Mouse (Mus musculus): ENCODE measurements around the gene Rbbp4. TPM values are rescaled to one million over a fixed set of nuclear protein-coding genes. Genes with fewer than 3 reads are reported as not detected.

The Rbbp4 gene
- total RNA-seq, 1 experiment: 81.2 TPM

- peaks cover 0 to 2% of the 10 kb centered on the region in 2 experiments; a peak in 2 of 4 replicates for H3K4me1 ChIP-seq (ENCODE audit: control insufficient read depth in 2 of 2, insufficient read depth in 2 of 2, low read length in 2 of 2, poor library complexity in 1 of 2)
- no peaks in the 10 kb centered on the region for H3K9me3 ChIP-seq (ENCODE audit: control insufficient read depth, insufficient read depth, low read depth, low read length)
- no peak overlapping the region for H3K27ac ChIP-seq (ENCODE audit: insufficient read depth, low read depth, low read length, poor library complexity, severe bottlenecking)
- no peak for TF ChIP-seq ZC3H11A (IDR thresholded peaks at IDR 0.05; ENCODE audit: borderline replicate concordance, low read depth, low read length)
- TF ChIP-seq CHD2 (IDR thresholded peaks at IDR 0.05; ENCODE audit: low read depth, low read length): no peak
- no peak for TF ChIP-seq ZNF384 (IDR thresholded peaks at IDR 0.05; ENCODE audit: low read depth, low read length)
- no peak for TF ChIP-seq HCFC1 (IDR thresholded peaks at IDR 0.05; ENCODE audit: borderline replicate concordance, insufficient read depth, low read length)
- no peak for TF ChIP-seq MAFK (IDR thresholded peaks at IDR 0.05; ENCODE audit: insufficient read depth, low read depth, low read length)
- H3K36me3 ChIP-seq (ENCODE audit: control insufficient read depth, insufficient read depth, low read length, poor library complexity, severe bottlenecking): peaks cover 31% of the 10 kb centered on the region
- in situ Hi-C loops (cut with MboI; ENCODE audit: low sequenced_read_pairs in 2 of 2, unreplicated experiment in 2 of 2): no loop called here
- H3K9ac ChIP-seq (ENCODE audit: insufficient read depth, low read depth, low read length, poor library complexity, severe bottlenecking): no peak overlapping the region
- DNase-seq (ENCODE audit: low read depth, low spot score): no peak
- no peak overlapping the region for H3K4me3 ChIP-seq (ENCODE audit: insufficient read depth in 1 of 2, low read depth in 1 of 2, low read length in 2 of 2, poor library complexity in 1 of 2, severe bottlenecking in 1 of 2)
Measured at GRCm38 (mm10) chr4:129313886-129314285, 21.3 kb downstream of the Rbbp4 start.

DNA sequence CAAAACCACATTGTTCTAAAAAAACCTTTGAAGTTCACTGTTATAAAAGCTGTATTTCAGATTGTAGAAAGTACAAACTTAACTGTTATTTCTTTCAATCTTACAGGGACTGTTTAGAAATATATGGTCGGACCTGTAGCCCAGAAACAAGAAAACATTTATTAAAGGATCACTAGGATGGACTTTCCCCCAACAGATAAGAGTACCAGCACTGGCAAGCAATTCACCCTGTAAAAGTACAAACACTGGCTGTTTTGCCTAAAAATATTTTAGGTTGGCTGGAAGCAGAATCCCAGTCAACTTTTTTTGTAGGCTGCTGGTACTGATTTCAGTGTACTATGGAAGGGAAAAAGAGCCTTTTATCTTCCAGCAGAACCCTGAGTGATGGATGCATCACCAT lies 27.2 kb downstream of the Rbbp4 start:
- no peaks in the 10 kb centered on the region for H3K9me3 ChIP-seq (ENCODE audit: control insufficient read depth, insufficient read depth, low read depth, low read length)
- peaks cover 24% of the 10 kb centered on the region for H3K36me3 ChIP-seq (ENCODE audit: control insufficient read depth, insufficient read depth, low read length, poor library complexity, severe bottlenecking)
- no peak for DNase-seq (ENCODE audit: low read depth, low spot score)
- H3K27ac ChIP-seq (ENCODE audit: insufficient read depth, low read depth, low read length, poor library complexity, severe bottlenecking): no peak overlapping the region
- in situ Hi-C loops (cut with MboI; ENCODE audit: low sequenced_read_pairs in 2 of 2, unreplicated experiment in 2 of 2): no loop called here
- no peak overlapping the region for H3K9ac ChIP-seq (ENCODE audit: insufficient read depth, low read depth, low read length, poor library complexity, severe bottlenecking)
- TF ChIP-seq ZC3H11A (IDR thresholded peaks at IDR 0.05; ENCODE audit: borderline replicate concordance, low read depth, low read length): no peak
- no peak for TF ChIP-seq HCFC1 (IDR thresholded peaks at IDR 0.05; ENCODE audit: borderline replicate concordance, insufficient read depth, low read length)
- no peak for TF ChIP-seq CHD2 (IDR thresholded peaks at IDR 0.05; ENCODE audit: low read depth, low read length)
- TF ChIP-seq MAFK (IDR thresholded peaks at IDR 0.05; ENCODE audit: insufficient read depth, low read depth, low read length): no peak
- no peak for TF ChIP-seq ZNF384 (IDR thresholded peaks at IDR 0.05; ENCODE audit: low read depth, low read length)
- peaks cover 0 to 2% of the 10 kb centered on the region in 2 experiments; a peak in 3 of 4 replicates for H3K4me1 ChIP-seq (ENCODE audit: control insufficient read depth in 2 of 2, insufficient read depth in 2 of 2, low read length in 2 of 2, poor library complexity in 1 of 2)
- H3K4me3 ChIP-seq (ENCODE audit: insufficient read depth in 1 of 2, low read depth in 1 of 2, low read length in 2 of 2, poor library complexity in 1 of 2, severe bottlenecking in 1 of 2): no peak overlapping the region

DNA sequence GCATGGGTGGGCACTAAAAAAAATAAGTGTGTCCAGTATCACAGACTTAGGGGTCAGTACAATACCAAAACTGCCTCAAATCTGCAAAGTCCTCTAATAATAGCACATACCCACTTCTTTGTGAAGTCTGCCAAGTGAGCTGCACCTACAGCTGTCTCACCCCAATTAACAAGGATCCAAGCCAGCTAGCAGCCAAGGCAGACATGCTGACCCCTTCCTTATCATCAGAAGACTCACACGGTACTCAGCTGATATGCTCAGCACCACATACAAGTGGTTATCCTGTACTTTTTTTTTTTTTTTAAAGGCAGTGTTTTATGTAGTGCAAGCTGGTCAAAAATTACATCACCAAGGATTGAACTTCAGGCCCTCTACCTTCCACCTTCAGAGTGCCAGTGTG lies 30.9 kb downstream of the Rbbp4 start:
- Histone ChIP-seq H3K4me3 (ENCODE audit: insufficient read depth in 1 of 2, low read depth in 1 of 2, low read length in 2 of 2, poor library complexity in 1 of 2, severe bottlenecking in 1 of 2) (no peak overlapping the region), H3K4me1 (ENCODE audit: control insufficient read depth in 2 of 2, insufficient read depth in 2 of 2, low read length in 2 of 2, poor library complexity in 1 of 2) (peaks cover 0 to under 1% of the 10 kb centered on the region in 2 experiments; a peak in 3 of 4 replicates), H3K9ac (ENCODE audit: insufficient read depth, low read depth, low read length, poor library complexity, severe bottlenecking) (no peak overlapping the region), H3K36me3 (ENCODE audit: control insufficient read depth, insufficient read depth, low read length, poor library complexity, severe bottlenecking) (peaks cover 13% of the 10 kb centered on the region), H3K27ac (ENCODE audit: insufficient read depth, low read depth, low read length, poor library complexity, severe bottlenecking) (no peak overlapping the region), H3K9me3 (ENCODE audit: control insufficient read depth, insufficient read depth, low read depth, low read length) (no peaks in the 10 kb centered on the region)
- DNase-seq (ENCODE audit: low read depth, low spot score): no peak
- in situ Hi-C loops (cut with MboI; ENCODE audit: low sequenced_read_pairs in 2 of 2, unreplicated experiment in 2 of 2): no loop called here
- no peak for TF ChIP-seq ZC3H11A (IDR thresholded peaks at IDR 0.05; ENCODE audit: borderline replicate concordance, low read depth, low read length)
- TF ChIP-seq CHD2 (IDR thresholded peaks at IDR 0.05; ENCODE audit: low read depth, low read length): no peak
- no peak for TF ChIP-seq MAFK (IDR thresholded peaks at IDR 0.05; ENCODE audit: insufficient read depth, low read depth, low read length)
- TF ChIP-seq ZNF384 (IDR thresholded peaks at IDR 0.05; ENCODE audit: low read depth, low read length): no peak
- no peak for TF ChIP-seq HCFC1 (IDR thresholded peaks at IDR 0.05; ENCODE audit: borderline replicate concordance, insufficient read depth, low read length)

DNA sequence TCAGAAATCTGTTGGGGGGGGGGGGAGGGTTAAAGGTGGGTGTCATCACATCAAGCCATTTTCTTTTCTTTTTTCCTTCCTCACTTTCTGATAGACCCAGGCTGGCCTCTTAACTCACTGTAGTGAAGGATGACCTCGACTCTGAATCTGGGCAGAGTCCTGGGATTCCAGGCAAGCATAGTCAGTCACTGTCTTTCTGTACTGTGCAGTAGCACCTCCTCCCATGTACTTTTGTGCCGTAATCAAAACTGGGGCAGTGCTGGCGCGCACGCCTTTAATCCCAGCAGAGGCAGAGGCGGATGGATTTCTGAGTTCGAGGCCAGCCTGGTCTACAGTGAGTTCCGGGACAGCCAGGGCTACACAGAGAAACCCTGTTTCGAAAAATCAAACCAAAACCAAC lies 31.4 kb downstream of the Rbbp4 start:
- in situ Hi-C loops (cut with MboI; ENCODE audit: low sequenced_read_pairs in 2 of 2, unreplicated experiment in 2 of 2): no loop called here
- no peaks in the 10 kb centered on the region for H3K9me3 ChIP-seq (ENCODE audit: control insufficient read depth, insufficient read depth, low read depth, low read length)
- no peak overlapping the region for H3K27ac ChIP-seq (ENCODE audit: insufficient read depth, low read depth, low read length, poor library complexity, severe bottlenecking)
- no peak for DNase-seq (ENCODE audit: low read depth, low spot score)
- H3K9ac ChIP-seq (ENCODE audit: insufficient read depth, low read depth, low read length, poor library complexity, severe bottlenecking): no peak overlapping the region
- H3K4me1 ChIP-seq (ENCODE audit: control insufficient read depth in 2 of 2, insufficient read depth in 2 of 2, low read length in 2 of 2, poor library complexity in 1 of 2): peaks cover 0 to 2% of the 10 kb centered on the region in 2 experiments; a peak in 3 of 4 replicates
- H3K36me3 ChIP-seq (ENCODE audit: control insufficient read depth, insufficient read depth, low read length, poor library complexity, severe bottlenecking): peaks cover 12% of the 10 kb centered on the region
- TF ChIP-seq CHD2 (IDR thresholded peaks at IDR 0.05; ENCODE audit: low read depth, low read length) (no peak), HCFC1 (IDR thresholded peaks at IDR 0.05; ENCODE audit: borderline replicate concordance, insufficient read depth, low read length) (no peak), ZC3H11A (IDR thresholded peaks at IDR 0.05; ENCODE audit: borderline replicate concordance, low read depth, low read length) (no peak), MAFK (IDR thresholded peaks at IDR 0.05; ENCODE audit: insufficient read depth, low read depth, low read length) (no peak), ZNF384 (IDR thresholded peaks at IDR 0.05; ENCODE audit: low read depth, low read length) (no peak)
- no peak overlapping the region for H3K4me3 ChIP-seq (ENCODE audit: insufficient read depth in 1 of 2, low read depth in 1 of 2, low read length in 2 of 2, poor library complexity in 1 of 2, severe bottlenecking in 1 of 2)

GRCm38 (mm10) chr4:129303401-129303800 lies 31.8 kb downstream of the Rbbp4 start:
- Histone ChIP-seq H3K9ac (ENCODE audit: insufficient read depth, low read depth, low read length, poor library complexity, severe bottlenecking) (no peak overlapping the region), H3K36me3 (ENCODE audit: control insufficient read depth, insufficient read depth, low read length, poor library complexity, severe bottlenecking) (peaks cover 8% of the 10 kb centered on the region), H3K4me3 (ENCODE audit: insufficient read depth in 1 of 2, low read depth in 1 of 2, low read length in 2 of 2, poor library complexity in 1 of 2, severe bottlenecking in 1 of 2) (no peak overlapping the region), H3K9me3 (ENCODE audit: control insufficient read depth, insufficient read depth, low read depth, low read length) (no peaks in the 10 kb centered on the region), H3K4me1 (ENCODE audit: control insufficient read depth in 2 of 2, insufficient read depth in 2 of 2, low read length in 2 of 2, poor library complexity in 1 of 2) (peaks cover 0 to 5% of the 10 kb centered on the region in 2 experiments; a peak in 3 of 4 replicates), H3K27ac (ENCODE audit: insufficient read depth, low read depth, low read length, poor library complexity, severe bottlenecking) (no peak overlapping the region)
- TF ChIP-seq MAFK (IDR thresholded peaks at IDR 0.05; ENCODE audit: insufficient read depth, low read depth, low read length) (no peak), CHD2 (IDR thresholded peaks at IDR 0.05; ENCODE audit: low read depth, low read length) (no peak)
- no peak for DNase-seq (ENCODE audit: low read depth, low spot score)
- in situ Hi-C loops (cut with MboI; ENCODE audit: low sequenced_read_pairs in 2 of 2, unreplicated experiment in 2 of 2): no loop called here
